Mouse (Mus musculus): ENCODE data around the gene Top2a. TPM values are rescaled to one million over a fixed set of nuclear protein-coding genes. Genes with fewer than 3 reads are reported as not detected.

The Top2a gene
- total RNA-seq, 1 experiment from 2014 or later: 70.5 TPM

DNA sequence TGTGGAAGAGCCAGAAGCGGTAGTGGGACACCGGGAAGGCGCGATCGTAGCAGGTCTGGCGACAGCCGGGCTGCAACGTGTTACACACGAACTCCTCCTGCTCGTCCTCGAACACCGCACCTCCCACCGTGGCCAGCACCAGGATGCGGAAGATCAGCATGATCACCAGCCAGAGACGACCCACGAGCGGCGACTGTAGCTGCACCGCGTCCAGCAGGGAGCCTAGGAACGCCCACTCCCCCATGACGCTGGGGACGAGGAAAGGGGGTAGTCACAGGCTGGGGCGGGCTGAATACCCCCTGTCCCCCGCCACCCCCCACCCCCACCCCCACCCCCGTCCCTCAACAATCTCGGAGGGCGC, 41.2 kb downstream of the Top2a start, which contains the start of gene Gjd3:
TSS of gene Gjd3 (minus strand) at position 244 of the 361 bp plus-strand sequence.
- DNase-seq: no peak

- peak; percentile 83 for DNase-seq
Observed at GRCm38 (mm10) chr11:98981997-98982772, 41.8 kb downstream of the Top2a start.

DNA sequence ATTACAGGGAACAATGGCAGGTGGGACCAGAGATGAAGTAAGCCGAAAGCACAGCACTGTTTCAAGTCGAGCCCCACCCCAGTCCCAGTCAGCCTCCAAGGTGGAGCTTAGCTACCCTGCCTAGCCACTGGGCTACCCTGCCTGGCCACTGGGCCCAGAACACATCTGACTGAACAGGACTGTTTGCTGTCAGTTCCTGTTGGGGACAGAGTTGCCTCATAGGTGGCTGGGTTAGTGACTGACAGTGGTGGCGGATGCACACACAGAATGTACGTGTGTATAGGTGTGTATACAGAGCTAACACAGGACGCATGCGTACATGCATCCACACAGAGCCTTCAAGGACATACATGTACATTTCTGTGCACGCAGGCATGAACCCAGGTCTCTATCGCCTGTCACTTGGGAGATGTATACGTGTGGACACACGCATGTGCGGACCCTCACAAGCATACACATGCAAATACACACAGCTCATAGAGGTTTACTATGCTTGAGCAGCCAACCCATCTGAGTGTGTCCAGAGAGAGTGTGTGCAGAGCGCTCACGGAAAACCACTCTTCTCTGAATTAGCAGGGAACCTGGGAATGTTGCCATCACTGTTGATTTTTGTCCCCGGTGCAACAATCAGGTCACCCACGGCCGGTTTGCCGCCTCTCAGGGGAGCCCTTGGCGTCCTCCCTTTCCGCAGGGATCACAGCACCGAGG, 42.5 kb downstream of the Top2a start:
- DNase-seq: no peak

GRCm38 (mm10) chr11:98979356-98979755, 44.6 kb downstream of the Top2a start:
- no peak for DNase-seq

DNA sequence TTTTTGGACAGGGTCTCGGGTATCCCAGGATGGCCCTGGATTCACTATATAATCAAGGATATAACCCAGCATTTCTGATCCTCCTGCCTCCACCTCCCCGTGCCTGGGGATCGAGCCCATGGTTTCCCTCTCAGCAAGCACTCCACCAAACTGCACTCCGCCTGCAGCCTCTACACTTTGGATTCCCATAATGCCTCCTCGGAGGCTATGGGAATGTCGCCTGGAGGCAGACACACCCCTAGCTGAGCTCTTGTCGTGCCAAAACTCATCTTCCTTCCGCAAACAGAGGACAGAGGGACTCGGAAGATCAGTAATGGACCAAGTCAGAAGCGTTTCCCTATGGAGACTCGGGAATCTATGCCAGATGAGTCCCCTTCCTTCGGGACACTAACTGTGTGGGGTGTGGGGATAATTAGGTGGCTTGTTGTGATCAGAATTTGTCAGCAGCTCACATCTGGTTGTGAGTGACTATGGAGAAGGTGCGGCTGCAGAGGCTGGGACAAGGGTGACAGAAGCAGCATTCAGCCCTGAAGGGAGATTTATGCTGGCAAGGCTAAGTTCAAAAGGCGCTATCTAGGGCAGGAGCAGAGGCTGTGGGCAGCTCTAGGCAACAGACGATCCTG, 45.4 kb downstream of the Top2a start:
- no peak for DNase-seq

- DNase-seq: peak; percentile 90
Observed at GRCm38 (mm10) chr11:98974871-98975719, 48.9 kb downstream of the Top2a start.

DNA sequence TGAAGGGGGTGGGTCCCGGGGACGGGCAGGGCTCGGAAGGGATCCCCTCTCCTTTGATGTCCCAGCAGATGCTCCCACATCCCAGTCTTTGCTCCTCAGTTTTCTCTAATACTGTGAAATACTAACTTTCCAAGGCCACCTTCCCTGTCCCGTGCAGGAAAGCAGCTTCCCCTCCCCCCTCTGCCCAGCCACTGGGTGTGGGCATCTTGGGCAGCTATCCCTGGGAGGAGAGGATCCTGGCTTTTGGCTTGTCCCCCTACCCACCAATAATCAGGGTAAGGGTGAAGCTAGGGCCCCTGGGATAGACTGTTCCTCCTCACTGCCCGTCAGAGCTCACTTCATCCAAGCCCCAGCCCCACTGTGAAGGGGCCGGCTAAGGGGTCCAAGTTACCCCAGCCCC, 49.8 kb downstream of the Top2a start:
- DNase-seq: peak; percentile 41

- peak; percentile 66 for DNase-seq
Observed at GRCm38 (mm10) chr11:98973584-98973983, 50.4 kb downstream of the Top2a start.

- DNase-seq: no peak
Observed at GRCm38 (mm10) chr11:98972801-98973360, 51.1 kb downstream of the Top2a start.

GRCm38 (mm10) chr11:98972215-98972614, 51.8 kb downstream of the Top2a start:
- peak; percentile 90 for DNase-seq

DNA sequence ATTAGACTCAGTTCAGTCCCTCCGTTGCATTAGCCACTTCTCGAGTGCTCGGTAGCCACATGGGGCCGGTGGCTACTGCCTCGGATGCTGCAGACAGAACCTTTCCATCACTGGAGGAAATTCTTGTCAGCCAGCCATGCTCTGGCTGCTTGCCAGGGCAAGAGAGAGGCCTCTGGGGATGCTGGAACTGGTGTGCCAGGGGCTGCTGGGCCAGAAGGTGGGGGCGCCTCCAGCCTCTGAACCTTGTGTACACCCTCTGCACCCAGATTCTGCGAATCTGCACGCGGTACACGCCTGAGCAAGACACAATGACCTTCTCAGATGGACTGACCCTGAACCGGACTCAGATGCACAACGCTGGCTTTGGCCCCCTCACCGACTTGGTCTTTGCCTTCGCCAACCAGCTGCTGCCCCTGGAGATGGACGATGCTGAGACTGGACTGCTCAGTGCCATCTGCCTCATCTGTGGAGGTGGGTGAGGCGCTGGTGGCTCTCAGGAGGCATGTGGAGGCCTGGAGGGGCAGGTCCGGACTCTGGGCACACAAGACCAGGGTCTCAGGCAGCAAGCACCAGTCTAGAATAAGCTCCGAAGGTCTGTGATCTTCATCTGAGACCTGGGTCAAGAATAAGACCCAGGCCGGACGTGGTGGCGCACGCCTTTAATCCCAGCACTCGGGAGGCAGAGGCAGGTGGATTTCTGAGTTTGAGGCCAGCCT, 52.5 kb downstream of the Top2a start:
- DNase-seq: peak; percentile 79

GRCm38 (mm10) chr11:98970191-98970925, 53.6 kb downstream of the Top2a start:
- peak; percentile 25 for DNase-seq

GRCm38 (mm10) chr11:98969496-98969927, 54.5 kb downstream of the Top2a start:
- peak; percentile 41 for DNase-seq

DNA sequence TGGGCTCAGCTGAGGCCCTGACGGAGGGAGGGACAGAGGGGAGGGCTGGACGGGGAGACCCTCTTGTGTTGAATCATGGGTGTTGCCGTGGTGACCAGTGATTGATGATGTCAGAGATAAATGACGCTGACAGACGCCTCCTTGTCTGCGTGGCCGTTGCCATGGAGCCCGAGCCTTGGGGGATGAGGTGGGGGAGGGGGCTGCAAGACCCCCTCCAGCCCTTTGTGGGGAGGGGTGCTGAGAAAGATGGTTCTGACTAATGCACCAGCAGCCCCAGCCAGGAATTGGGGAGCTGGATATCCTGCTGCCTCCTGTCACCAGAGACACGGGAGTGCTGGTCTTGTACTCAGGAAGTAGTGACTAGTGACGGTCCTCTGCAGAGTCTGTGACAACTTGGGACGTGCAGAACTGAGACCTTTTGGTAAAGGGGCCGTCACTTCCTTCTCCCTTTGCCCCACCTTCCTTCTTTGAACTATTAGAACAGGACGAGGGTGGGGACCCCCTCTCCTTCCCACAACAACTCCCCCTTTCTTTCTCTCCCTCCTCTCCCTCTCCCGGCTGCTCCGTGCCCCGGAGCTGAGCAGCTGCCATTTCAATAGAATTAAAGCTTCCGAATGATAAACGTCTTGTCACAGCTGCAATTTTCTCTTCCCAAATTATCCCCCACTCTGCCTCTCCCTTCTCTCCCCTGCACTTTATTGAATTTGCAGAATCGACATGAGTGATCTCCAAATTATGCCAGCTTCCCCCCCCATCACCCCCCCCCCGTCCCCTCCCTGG, 55.1 kb downstream of the Top2a start:
- peak; percentile 19 for DNase-seq

- no peak for DNase-seq
Observed at GRCm38 (mm10) chr11:98968079-98968478, 55.9 kb downstream of the Top2a start.

DNA sequence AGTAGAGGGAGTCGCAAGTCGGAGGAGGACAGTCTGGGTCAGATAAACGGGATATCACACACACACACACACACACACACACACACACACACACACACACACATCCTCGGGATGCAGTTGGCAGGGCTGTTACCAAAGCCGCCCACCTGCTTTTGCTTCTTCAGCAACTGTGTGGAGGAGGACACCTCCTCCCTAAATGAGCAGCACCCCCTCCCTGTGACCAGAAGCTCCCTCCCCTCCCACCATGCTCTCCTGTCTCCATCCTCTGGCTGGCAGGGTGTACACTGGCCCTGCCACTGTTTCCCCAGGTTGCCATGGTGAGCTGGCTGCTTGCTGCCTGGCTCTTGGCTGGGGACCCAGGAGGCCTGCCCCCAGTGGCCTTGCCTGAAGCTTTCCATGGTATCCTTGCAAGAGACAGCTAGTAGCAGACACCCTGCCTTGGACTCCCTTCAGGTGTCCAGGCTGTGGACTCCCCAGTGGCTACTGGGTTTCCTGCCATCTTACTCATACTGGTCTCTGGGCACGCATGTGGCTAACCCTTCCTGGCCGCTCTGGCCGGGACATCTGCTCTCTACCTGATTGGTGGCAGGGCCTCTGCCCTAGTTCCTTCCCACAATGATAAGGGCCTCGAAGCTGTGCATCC, 57.4 kb downstream of the Top2a start:
- peak; percentile 92 for DNase-seq

- peak; percentile 12 for DNase-seq
Observed at GRCm38 (mm10) chr11:98965416-98966077, 58.4 kb downstream of the Top2a start.
